9 mouse cellular contexts compared by ENCODE assay signal in the genomic region with DNA sequence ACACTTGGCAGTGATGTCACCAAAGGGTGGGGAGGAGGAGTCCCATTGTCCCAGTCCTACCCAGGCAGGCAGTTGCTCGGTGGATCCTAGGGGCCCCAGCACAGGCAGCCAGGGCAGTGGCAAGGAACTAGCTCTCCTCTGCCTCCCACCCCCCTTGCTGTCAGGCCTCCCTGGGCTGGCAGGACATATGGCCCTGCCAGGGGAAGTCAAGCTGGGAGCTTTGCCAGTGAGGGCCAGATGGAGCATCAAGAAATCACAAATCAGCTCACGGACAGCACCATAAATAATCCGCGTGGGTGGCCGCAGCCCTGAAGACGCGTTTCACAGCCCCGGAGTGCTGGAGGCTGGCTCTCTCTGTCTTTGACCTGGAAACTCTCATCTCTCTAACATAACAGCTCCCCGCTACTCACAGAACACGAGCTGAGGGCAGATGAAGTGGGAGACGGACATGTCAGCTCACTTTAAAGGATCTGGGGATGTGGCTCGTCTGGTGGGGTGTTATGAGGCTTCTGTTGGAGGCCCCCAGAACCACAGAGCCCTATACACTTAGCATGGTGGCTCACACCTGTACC. TPM values are rescaled to one million over a fixed set of nuclear protein-coding genes. Genes with fewer than 3 reads are reported as not detected.
A peak's percentile ranks its signal among the peaks of the same experiment; 100 is the strongest.
DNase-seq lines count a peak whose midpoint lies in the region; ATAC-seq and TF ChIP-seq lines count a peak whose summit lies in the region.
"Had no signal": no experiment of that assay in that cellular context is flagged by ENCODE, and none has a peak within 500 bp of the region (broad histone marks: within the 10 kb centered on the region; RNA-seq: fewer than 3 reads in every experiment).

No protein-coding gene starts in this region.

- DNase-seq in gastrocnemius, adult 2 months, result peak; percentile 54
- no peak for DNase-seq in gastrocnemius, adult 8-10 months (ENCODE audit: low spot score in 2 of 2)
- DNase-seq in adrenal gland, postnatal 36 days, result peak; percentile 67 to 77
- peak; percentile 73 for DNase-seq in embryonic facial prominence, embryonic 14.5 days (ENCODE audit: low spot score)
- DNase-seq in limb, embryonic 10.5 days (ENCODE audit: low spot score), result no peak
- peak; percentile 72 for DNase-seq in retina, postnatal 7 days (ENCODE audit: low read depth, low spot score)
- DNase-seq in ovary, adult 18-20 months (ENCODE audit: low spot score), result no peak

- 0 out of 2 replicates have a peak, but pooled peaks cover 3% of the 10 kb centered on the region for H3K4me1 ChIP-seq in embryonic facial prominence, embryonic 14.5 days (ENCODE audit: control insufficient read depth, insufficient read depth, low read length)
- peaks cover 10% of the 10 kb centered on the region for H3K4me1 ChIP-seq in hindbrain, embryonic 16.5 days (ENCODE audit: control insufficient read depth, insufficient read depth, low read depth, low read length)
- peaks cover 24% of the 10 kb centered on the region for H3K4me1 ChIP-seq in limb, embryonic 10.5 days

- 0 out of 2 replicates have a peak overlapping the region, but pooled peaks have one; percentile 21 for H3K4me3 ChIP-seq in gastrocnemius, adult 2 months
- no peak overlapping the region for H3K4me3 ChIP-seq in embryonic facial prominence, embryonic 14.5 days (ENCODE audit: low read depth, low read length)
- no peak overlapping the region for H3K4me3 ChIP-seq in hindbrain, embryonic 16.5 days (ENCODE audit: low read length)
- H3K4me3 ChIP-seq in limb, embryonic 10.5 days, result no peak overlapping the region

- H3K4me2 ChIP-seq in embryonic facial prominence, embryonic 14.5 days (ENCODE audit: low read depth, low read length), result no peak overlapping the region
- peak overlapping the region; percentile 39 for H3K4me2 ChIP-seq in hindbrain, embryonic 16.5 days (ENCODE audit: low read length)

- WGBS in embryonic facial prominence, embryonic 14.5 days, result 10% methylated on average over 6 of the region's 12 CpGs
- 6% methylated on average over 12 of the region's 12 CpGs for WGBS in hindbrain, embryonic 16.5 days
- WGBS in limb, embryonic 10.5 days, result 9% methylated on average over 12 of the region's 12 CpGs

- H3K9ac ChIP-seq in embryonic facial prominence, embryonic 14.5 days (ENCODE audit: low read depth, low read length), result peak overlapping the region; percentile 7
- peak overlapping the region; percentile 52 for H3K9ac ChIP-seq in hindbrain, embryonic 16.5 days (ENCODE audit: low read depth, low read length)

- intact Hi-C loops in gastrocnemius, adult 2 months (cut with DNase I), result no loop called here

- ATAC-seq in embryonic facial prominence, embryonic 14.5 days (ENCODE audit: low read depth), result peak; percentile 76; the same call in 1 of the 2 replicates
- peak; percentile 91 for ATAC-seq in hindbrain, embryonic 16.5 days

- H3K36me3 ChIP-seq in embryonic facial prominence, embryonic 14.5 days (ENCODE audit: control insufficient read depth, insufficient read depth, low read length), result no peaks in the 10 kb centered on the region
- no peaks in the 10 kb centered on the region for H3K36me3 ChIP-seq in hindbrain, embryonic 16.5 days (ENCODE audit: control insufficient read depth, insufficient read depth, low read length)
- H3K36me3 ChIP-seq in limb, embryonic 10.5 days, result no peaks in the 10 kb centered on the region

- no peaks in the 10 kb centered on the region for H3K9me3 ChIP-seq in embryonic facial prominence, embryonic 14.5 days (ENCODE audit: control insufficient read depth, low read length)
- H3K9me3 ChIP-seq in hindbrain, embryonic 16.5 days (ENCODE audit: control insufficient read depth, low read length), result no peaks in the 10 kb centered on the region
- H3K9me3 ChIP-seq in limb, embryonic 10.5 days (replicated peaks), result no peaks in the 10 kb centered on the region

- no peaks in the 10 kb centered on the region for H3K27me3 ChIP-seq in embryonic facial prominence, embryonic 14.5 days (replicated peaks; ENCODE audit: control insufficient read depth, insufficient read depth, low read length)
- H3K27me3 ChIP-seq in hindbrain, embryonic 16.5 days (replicated peaks; ENCODE audit: control insufficient read depth, insufficient read depth, low read length), result no peaks in the 10 kb centered on the region
- no peaks in the 10 kb centered on the region for H3K27me3 ChIP-seq in limb, embryonic 10.5 days (ENCODE audit: low read depth, poor library complexity, severe bottlenecking)

- H3K27ac ChIP-seq in gastrocnemius, adult 2 months, result no peak overlapping the region
- peak overlapping the region; percentile 45; the same call in 1 of the 2 replicates for H3K27ac ChIP-seq in embryonic facial prominence, embryonic 14.5 days (replicated peaks; ENCODE audit: low read depth, low read length)
- H3K27ac ChIP-seq in hindbrain, embryonic 16.5 days (ENCODE audit: low read depth, low read length), result peak overlapping the region; percentile 87
- H3K27ac ChIP-seq in limb, embryonic 10.5 days, result peak overlapping the region; percentile 46

- no peak for TF ChIP-seq CTCF in gastrocnemius, adult 2 months (IDR thresholded peaks at IDR 0.05)

RNA-seq across cellular contexts. Expression of a gene that starts 6.1 kb away (rescaled TPM):
- total RNA-seq in gastrocnemius, adult 2 months (2021), result 100 to 1,000 TPM; 342 to 407 TPM
- total RNA-seq in gastrocnemius, adult 8-10 months (2022), result 100 to 1,000 TPM; 332 to 455 (median 370) TPM
- 1,000 to 10,000 TPM in 1 of 2 experiments, 100 to 1,000 TPM in 1; 945 to 1,005 TPM for total RNA-seq in adrenal gland, postnatal 36 days (2021)
- 1,119 and 1,122 TPM in 2 replicates for polyA plus RNA-seq in embryonic facial prominence, embryonic 14.5 days (2014; fragmentation: Nextera tagmentation; extraction: Ambion mirVana)
- 404 and 408 TPM in 2 replicates for polyA plus RNA-seq in hindbrain, embryonic 16.5 days (2015; fragmentation: Nextera tagmentation; extraction: Ambion mirVana)
- 875 and 1,046 TPM in 2 replicates for polyA plus RNA-seq in limb, embryonic 10.5 days (2016; fragmentation: Nextera tagmentation; extraction: Ambion mirVana)

RNA-seq across cellular contexts. Expression of a gene that starts 7.6 kb away (rescaled TPM):
- 1 to 10 TPM in 1 of 2 experiments, not detected in 1; 1.4 TPM for total RNA-seq in gastrocnemius, adult 2 months (2021)
- 1 to 10 TPM in 2 of 4 experiments, not detected in 2; 1.5 to 2.2 TPM for total RNA-seq in gastrocnemius, adult 8-10 months (2022)
- total RNA-seq in adrenal gland, postnatal 36 days (2021), result not detected
- polyA plus RNA-seq in embryonic facial prominence, embryonic 14.5 days (2014; fragmentation: Nextera tagmentation; extraction: Ambion mirVana), result not detected in 2 replicates
- not detected in 2 replicates for polyA plus RNA-seq in hindbrain, embryonic 16.5 days (2015; fragmentation: Nextera tagmentation; extraction: Ambion mirVana)
- polyA plus RNA-seq in limb, embryonic 10.5 days (2016; fragmentation: Nextera tagmentation; extraction: Ambion mirVana), result not detected in 2 replicates
- polyA plus RNA-seq: small intestine, adult 2 months had no signal

RNA-seq across cellular contexts. Expression of a gene that starts 12.7 kb away (rescaled TPM):
- total RNA-seq in gastrocnemius, adult 2 months (2021), result under 1 TPM in 1 of 2 experiments, not detected in 1; 0.18 TPM
- total RNA-seq in gastrocnemius, adult 8-10 months (2022), result under 1 TPM in 2 of 4 experiments, not detected in 2; 0.15 to 0.51 TPM
- total RNA-seq in adrenal gland, postnatal 36 days (2021), result 1 to 10 TPM; 2.5 to 3.5 TPM
- polyA plus RNA-seq in embryonic facial prominence, embryonic 14.5 days (2014; fragmentation: Nextera tagmentation; extraction: Ambion mirVana), result 4.4 and 6.1 TPM in 2 replicates
- polyA plus RNA-seq in hindbrain, embryonic 16.5 days (2015; fragmentation: Nextera tagmentation; extraction: Ambion mirVana), result 67.0 and 77.9 TPM in 2 replicates
- polyA plus RNA-seq in limb, embryonic 10.5 days (2016; fragmentation: Nextera tagmentation; extraction: Ambion mirVana), result 5.8 and 6.0 TPM in 2 replicates

RNA-seq across cellular contexts. Expression of a gene that starts 19.3 kb away (rescaled TPM):
- total RNA-seq in gastrocnemius, adult 2 months (2021), result 100 to 1,000 TPM; 222 to 261 TPM
- 100 to 1,000 TPM; 260 to 347 (median 290) TPM for total RNA-seq in gastrocnemius, adult 8-10 months (2022)
- total RNA-seq in adrenal gland, postnatal 36 days (2021), result 100 to 1,000 TPM; 191 to 211 TPM
- polyA plus RNA-seq in embryonic facial prominence, embryonic 14.5 days (2014; fragmentation: Nextera tagmentation; extraction: Ambion mirVana), result 37.4 and 38.1 TPM in 2 replicates
- 253 and 269 TPM in 2 replicates for polyA plus RNA-seq in hindbrain, embryonic 16.5 days (2015; fragmentation: Nextera tagmentation; extraction: Ambion mirVana)
- 88.2 and 96.2 TPM in 2 replicates for polyA plus RNA-seq in limb, embryonic 10.5 days (2016; fragmentation: Nextera tagmentation; extraction: Ambion mirVana)

Comparison
In these comparisons a context has a peak if more than half of its experiments do, and no peak if none do; other contexts are left out.
1. DNase-seq: peak in gastrocnemius, adult 2 months (single experiment), adrenal gland, postnatal 36 days (2 of 2), embryonic facial prominence, embryonic 14.5 days (single experiment) and retina, postnatal 7 days (single experiment); none in gastrocnemius, adult 8-10 months (0 of 2), limb, embryonic 10.5 days (single experiment) and ovary, adult 18-20 months (single experiment).